Mouse (Mus musculus) myocyte (in vitro differentiated cells): ENCODE data around the gene Napsa.

Experiments
- E2F4 ChIP-seq: IDR thresholded peaks from one replicate; pipeline ENCODE4 v1.6.1; 2011; ENCODE audit warnings: mild to moderate bottlenecking, control low read depth, moderate library complexity; ENCODE audit not compliant: insufficient read depth
- MAX ChIP-seq: IDR thresholded peaks from one replicate; pipeline ENCODE4 v1.6.1; 2011; ENCODE audit warnings: low read depth, mild to moderate bottlenecking, control low read depth
- MYOD1 ChIP-seq, 3 experiments: IDR thresholded peaks; one replicate each; pipeline ENCODE4 v1.6.1; 2011; ENCODE audit warnings: control low read depth in 2 of 3, low read depth in 2 of 3, mild to moderate bottlenecking in 2 of 3, moderate library complexity in 1 of 3; ENCODE audit not compliant: insufficient read length in 2 of 3, control insufficient read depth in 1 of 3
- POLR2A ChIP-seq: IDR thresholded peaks from one replicate; pipeline ENCODE4 v1.6.1; 2011; ENCODE audit warnings: low read depth, mild to moderate bottlenecking, control low read depth, moderate library complexity; ENCODE audit not compliant: insufficient read length
- POLR2AphosphoS2 ChIP-seq: IDR thresholded peaks from one replicate; pipeline ENCODE4 v1.6.1; 2011; ENCODE audit warnings: low read depth, control low read depth; ENCODE audit not compliant: insufficient read length
- REST ChIP-seq: IDR thresholded peaks from one replicate; pipeline ENCODE4 v1.6.1; 2011; ENCODE audit warnings: mild to moderate bottlenecking, control low read depth, moderate library complexity; ENCODE audit not compliant: insufficient read depth, insufficient read length
- TCF12 ChIP-seq: IDR thresholded peaks from one replicate; pipeline ENCODE4 v1.6.1; 2011; ENCODE audit warnings: mild to moderate bottlenecking, control low read depth; ENCODE audit not compliant: poor library complexity, insufficient read depth, severe bottlenecking
- TCF3 ChIP-seq: IDR thresholded peaks from one replicate; pipeline ENCODE4 v1.6.1; 2011; ENCODE audit warnings: low read depth, control low read depth; ENCODE audit not compliant: insufficient read length
- USF1 ChIP-seq: IDR thresholded peaks from one replicate; pipeline ENCODE4 v1.6.1; 2011; ENCODE audit warnings: low read depth, mild to moderate bottlenecking, control low read depth, moderate library complexity

DNA sequence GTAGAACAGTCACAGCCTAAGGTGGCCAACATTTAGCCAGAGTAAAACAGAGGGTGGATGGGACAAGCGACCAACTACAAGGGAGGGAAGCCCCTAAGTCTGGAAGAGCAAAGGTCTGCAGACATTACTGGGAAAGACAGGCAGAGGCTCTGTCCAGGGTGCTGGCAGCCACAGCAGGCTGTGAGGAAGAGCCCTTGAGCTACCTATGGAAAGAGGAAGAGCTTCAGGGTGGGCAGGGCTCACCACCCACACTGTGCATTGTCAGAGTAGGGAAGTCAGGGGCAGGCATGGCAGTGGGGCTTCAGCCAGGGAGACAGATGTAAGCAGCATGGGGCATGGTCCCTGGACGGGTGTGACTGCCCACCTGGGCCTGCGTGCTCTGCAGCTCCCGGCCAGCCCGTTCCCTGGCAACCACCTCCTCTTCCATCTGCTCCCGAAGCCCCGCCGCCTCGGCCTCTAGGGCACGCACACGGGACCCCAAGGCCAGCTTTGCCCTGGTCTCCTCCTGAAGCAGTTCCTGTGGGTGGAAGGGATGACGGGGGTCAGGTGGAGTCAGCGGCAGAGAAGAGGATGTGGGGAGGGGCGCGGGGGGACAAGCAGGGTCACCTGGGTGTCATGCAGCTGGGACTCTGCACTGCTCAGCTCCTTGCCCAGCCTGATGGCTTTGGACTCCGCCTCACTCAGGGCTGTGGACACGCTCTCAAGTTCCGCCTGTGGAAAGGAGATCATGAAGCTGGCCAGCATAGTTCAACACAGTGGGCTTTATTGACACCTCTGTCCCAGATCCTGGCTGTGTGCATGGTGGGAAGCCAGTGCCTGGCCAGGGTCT is 51.7 kb downstream of the Napsa start:
- TF ChIP-seq POLR2A (no peak), MAX (no peak), MYOD1 (IDR thresholded peaks at IDR 0.05; ENCODE audit: control insufficient read depth in 1 of 3, insufficient read length in 2 of 3, low read depth in 2 of 3) (no peak), TCF3 (no peak), E2F4 (no peak), USF1 (no peak), TCF12 (no peak), REST (peak; percentile 74), POLR2AphosphoS2 (no peak)
